Mouse (Mus musculus) hindbrain, embryonic 15.5 days (tissue): Measurements from ENCODE around the gene Kank3. TPM values are rescaled to one million over a fixed set of nuclear protein-coding genes. Genes with fewer than 3 reads are reported as not detected.

Experiments
- ATAC-seq: fragments of 200-750 bp; cut with Nextera tagmentation; 2 replicates; pipeline ENCODE4 v1.8.0; 2017; ENCODE audit warnings: low read depth, moderate number of reproducible peaks, moderate TSS enrichment; ENCODE audit not compliant: low FRiP score
- H3K27ac ChIP-seq: fragments of 300-500 bp; sonication (generic); replicated peaks from 2 replicates; pipeline ENCODE4 v1.5.1; 2015; ENCODE audit warnings: mild to moderate bottlenecking, inconsistent platforms
- H3K27me3 ChIP-seq: fragments of 300-500 bp; sonication (generic); 2 replicates; pipeline ENCODE4 v1.6.1; 2015; ENCODE audit warnings: control low read depth, inconsistent platforms
- H3K36me3 ChIP-seq: fragments of 300-500 bp; sonication (generic); 2 replicates; pipeline ENCODE4 v1.6.1; 2015; ENCODE audit warnings: control low read depth, inconsistent platforms
- H3K4me1 ChIP-seq: fragments of 300-500 bp; sonication (generic); replicated peaks from 2 replicates; pipeline ENCODE4 v1.6.1; 2015; ENCODE audit warnings: control low read depth, inconsistent platforms
- H3K4me2 ChIP-seq: fragments of 300-500 bp; sonication (generic); 2 replicates; pipeline ENCODE4 v1.6.1; 2015; ENCODE audit warnings: moderate library complexity, mild to moderate bottlenecking, inconsistent platforms
- H3K4me3 ChIP-seq: fragments of 300-500 bp; sonication (generic); 2 replicates; pipeline ENCODE4 v1.5.1; 2015; ENCODE audit warnings: mild to moderate bottlenecking, inconsistent platforms
- H3K9ac ChIP-seq: fragments of 300-500 bp; sonication (generic); 2 replicates; pipeline ENCODE4 v1.6.1; 2015; ENCODE audit warnings: inconsistent platforms
- H3K9me3 ChIP-seq: fragments of 300-500 bp; sonication (generic); 2 replicates; pipeline ENCODE4 v1.6.1; 2016; ENCODE audit warnings: control low read depth, inconsistent platforms
- WGBS: fragments of 180-500 bp; shearing (Covaris S2); methylation state at CpG from one replicate; pipeline ENCODE4 v1.1.7; 2015; 5-methylcytosine and 5-hydroxymethylcytosine counted together
- polyA plus RNA-seq: library from polyadenylated mRNA; unstranded; fragments of >200 nt; fragmentation: Nextera tagmentation; extraction: Ambion mirVana; gene quantifications from 2 replicates; pipeline ENCODE4 v1.2.1, GENCODE M21; 2015

Kank3 gene
- polyA plus RNA-seq = 50.4 and 57.1 TPM in 2 replicates

DNA sequence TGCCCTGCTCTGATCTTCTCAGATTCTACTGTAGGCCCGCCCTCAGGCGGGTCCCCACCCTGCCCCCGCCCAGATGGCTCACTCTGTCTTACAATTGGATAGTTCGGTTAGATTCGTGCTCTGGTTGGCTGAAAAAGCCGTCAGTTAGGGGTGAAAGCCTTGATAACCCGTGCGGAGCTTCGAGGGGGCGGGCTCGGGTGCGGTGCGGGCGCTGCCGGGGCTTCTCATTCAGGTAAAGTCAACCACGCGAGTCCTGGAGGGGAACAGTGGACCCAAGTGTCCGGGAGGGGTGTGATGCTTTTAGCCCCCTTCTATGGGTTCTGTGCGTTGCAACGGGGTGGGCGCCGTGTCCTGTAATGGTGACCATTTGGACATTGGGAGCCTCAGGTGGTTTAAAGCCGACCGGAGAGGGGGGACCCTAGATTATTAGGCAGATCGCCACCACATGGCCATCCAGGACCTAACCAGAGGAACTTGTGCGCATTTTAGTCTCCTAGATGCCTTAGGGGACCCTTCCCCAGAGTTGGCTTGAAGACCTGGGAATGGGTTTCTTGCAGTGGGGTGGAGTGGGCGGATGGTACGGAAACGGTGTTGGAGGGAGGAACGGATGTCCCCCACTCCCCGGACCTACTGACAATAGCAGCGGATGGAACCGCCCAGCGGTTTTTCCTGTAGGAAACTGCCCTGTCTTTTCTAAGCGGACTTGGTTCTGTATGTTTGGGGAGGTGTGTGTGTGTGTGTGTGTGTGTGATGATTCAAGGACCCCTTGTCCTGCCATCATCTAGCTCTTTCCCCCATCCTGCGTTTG is at the start of gene Kank3:
Gene Kank3, plus strand, starts transcription at position 186 of the 808 bp plus-strand sequence.
- peak; percentile 99 for ATAC-seq
- H3K9ac ChIP-seq = peak within 1 kb of the TSS; percentile 51
- H3K4me3 ChIP-seq = peak within 1 kb of the TSS; percentile 51
- no peaks in the 10 kb centered on the region for H3K36me3 ChIP-seq
- H3K27ac ChIP-seq = peak within 1 kb of the TSS; percentile 53
- H3K4me1 ChIP-seq = peaks cover 12% of the 10 kb centered on the region
- 2% methylated on average over 36 of the region's 36 CpGs for WGBS
- no peaks in the 10 kb centered on the region for H3K9me3 ChIP-seq
- H3K4me2 ChIP-seq = peak within 1 kb of the TSS; percentile 84
- H3K27me3 ChIP-seq = no peaks in the 10 kb centered on the region

DNA sequence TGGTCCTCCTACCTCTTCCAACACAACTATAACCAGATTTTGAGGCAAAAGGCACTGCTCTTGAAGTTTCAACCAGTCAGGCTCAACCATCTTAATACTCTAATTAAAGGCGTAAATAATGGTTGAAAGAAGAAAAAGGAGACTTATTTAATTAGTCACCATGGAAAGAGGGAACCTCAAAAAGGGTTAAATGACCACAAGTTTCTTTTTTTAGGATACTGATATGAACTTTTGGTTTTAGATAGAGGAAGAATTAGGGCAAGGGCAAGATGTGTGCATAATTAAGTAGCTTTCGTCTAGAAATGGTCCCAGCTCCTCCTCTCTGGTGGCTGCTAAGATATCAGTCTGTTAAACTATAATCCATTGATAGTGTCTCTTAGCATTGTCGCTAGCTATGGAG is 43.9 kb upstream of the Kank3 start:
- Histone ChIP-seq H3K4me3 (no peak overlapping the region), H3K4me2 (no peak overlapping the region), H3K36me3 (no peaks in the 10 kb centered on the region), H3K9ac (no peak overlapping the region), H3K4me1 (no peaks in the 10 kb centered on the region), H3K27ac (no peak overlapping the region), H3K27me3 (no peaks in the 10 kb centered on the region), H3K9me3 (no peaks in the 10 kb centered on the region)
- ATAC-seq = no peak
- 82% methylated on average over 3 of the region's 3 CpGs for WGBS

DNA sequence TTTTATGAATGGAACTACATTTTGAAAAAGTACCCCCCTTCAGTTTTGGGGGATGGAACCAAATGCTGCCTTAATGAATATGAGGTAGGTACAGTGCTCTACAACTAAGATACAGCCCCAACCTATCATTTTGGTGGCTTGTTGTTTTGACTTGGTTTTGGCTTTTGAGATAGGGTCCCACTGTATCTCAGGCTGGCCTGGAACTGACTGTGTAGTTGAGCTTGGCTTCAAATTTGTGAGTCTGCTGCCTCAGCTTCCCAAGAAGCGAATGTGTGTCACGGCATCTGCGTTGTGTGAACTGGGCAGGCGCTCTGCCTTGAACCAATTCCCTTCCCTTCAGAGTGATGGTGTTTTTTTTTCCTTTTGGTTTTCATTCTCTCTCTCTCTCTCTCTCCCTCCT is 38.7 kb upstream of the Kank3 start:
- no peak for ATAC-seq
- no peak overlapping the region for H3K4me3 ChIP-seq
- WGBS = 94% methylated on average over 4 of the region's 4 CpGs
- H3K4me1 ChIP-seq = no peaks in the 10 kb centered on the region
- no peaks in the 10 kb centered on the region for H3K36me3 ChIP-seq
- H3K9me3 ChIP-seq = no peaks in the 10 kb centered on the region
- H3K4me2 ChIP-seq = no peak overlapping the region
- no peak overlapping the region for H3K9ac ChIP-seq
- no peaks in the 10 kb centered on the region for H3K27me3 ChIP-seq
- no peak overlapping the region for H3K27ac ChIP-seq

DNA sequence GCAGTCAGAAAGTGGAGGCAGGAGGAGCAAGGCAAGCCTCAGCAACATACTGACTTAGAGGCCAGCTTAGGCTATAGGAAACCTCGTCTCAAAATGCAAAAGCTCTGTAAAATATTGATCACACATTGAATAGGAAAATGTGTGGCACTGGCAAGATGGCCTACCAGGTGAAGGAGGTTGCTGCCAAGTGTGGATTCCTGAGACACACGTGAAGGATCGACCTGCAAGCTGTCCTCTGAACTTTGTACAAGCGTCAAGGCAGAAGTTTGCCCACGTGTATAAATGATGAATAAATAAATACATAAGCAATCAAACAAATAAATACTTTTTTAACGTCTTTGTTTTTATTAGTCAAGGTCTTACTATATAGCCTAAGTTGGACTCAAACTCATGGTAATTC is 36.9 kb upstream of the Kank3 start:
- H3K27ac ChIP-seq = no peak overlapping the region
- no peaks in the 10 kb centered on the region for H3K4me1 ChIP-seq
- H3K4me2 ChIP-seq = no peak overlapping the region
- H3K9ac ChIP-seq = no peak overlapping the region
- ATAC-seq = no peak
- no peaks in the 10 kb centered on the region for H3K27me3 ChIP-seq
- no peak overlapping the region for H3K4me3 ChIP-seq
- H3K36me3 ChIP-seq = no peaks in the 10 kb centered on the region
- H3K9me3 ChIP-seq = no peaks in the 10 kb centered on the region
- 86% methylated on average over 6 of the region's 6 CpGs for WGBS

DNA sequence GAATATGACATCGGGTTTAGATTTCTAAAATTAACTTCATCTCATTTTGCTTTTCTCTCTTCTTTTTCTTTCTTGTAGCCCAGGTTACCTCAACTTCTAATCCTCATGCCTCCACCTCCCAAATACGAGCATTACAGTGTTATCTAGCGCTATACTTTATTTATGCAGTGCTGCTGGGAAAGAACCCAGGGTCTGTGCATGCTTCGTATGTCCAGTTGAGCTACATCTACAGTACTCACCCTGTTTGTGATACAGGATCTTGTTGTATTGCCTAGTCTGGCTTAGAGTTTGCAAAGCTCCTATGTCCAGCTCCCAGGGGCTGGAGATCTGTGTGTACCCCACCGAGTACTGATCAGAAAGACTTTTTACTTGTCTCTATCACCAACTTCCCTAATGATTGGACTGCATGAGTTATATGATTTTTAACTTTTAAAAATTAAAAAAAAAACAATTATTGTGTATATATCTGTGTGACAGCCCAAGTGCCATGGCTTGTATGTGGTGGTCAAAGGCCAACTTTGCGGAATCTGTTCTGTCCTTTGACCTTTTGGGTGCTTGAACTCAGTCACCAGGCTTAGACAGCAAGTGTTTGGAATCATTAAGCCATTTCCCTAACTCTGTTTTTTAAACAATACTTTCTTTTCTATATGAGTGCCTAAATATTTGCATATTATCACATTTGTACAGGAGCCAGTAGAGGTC is 36.3 kb upstream of the Kank3 start:
- Histone ChIP-seq H3K36me3 (no peaks in the 10 kb centered on the region), H3K27me3 (no peaks in the 10 kb centered on the region), H3K4me1 (peaks cover 5% of the 10 kb centered on the region; the same call in 1 of the 2 replicates), H3K9ac (no peak overlapping the region), H3K27ac (no peak overlapping the region), H3K9me3 (no peaks in the 10 kb centered on the region), H3K4me2 (no peak overlapping the region), H3K4me3 (no peak overlapping the region)
- no peak for ATAC-seq
- WGBS = 93% methylated on average over 6 of the region's 6 CpGs

DNA sequence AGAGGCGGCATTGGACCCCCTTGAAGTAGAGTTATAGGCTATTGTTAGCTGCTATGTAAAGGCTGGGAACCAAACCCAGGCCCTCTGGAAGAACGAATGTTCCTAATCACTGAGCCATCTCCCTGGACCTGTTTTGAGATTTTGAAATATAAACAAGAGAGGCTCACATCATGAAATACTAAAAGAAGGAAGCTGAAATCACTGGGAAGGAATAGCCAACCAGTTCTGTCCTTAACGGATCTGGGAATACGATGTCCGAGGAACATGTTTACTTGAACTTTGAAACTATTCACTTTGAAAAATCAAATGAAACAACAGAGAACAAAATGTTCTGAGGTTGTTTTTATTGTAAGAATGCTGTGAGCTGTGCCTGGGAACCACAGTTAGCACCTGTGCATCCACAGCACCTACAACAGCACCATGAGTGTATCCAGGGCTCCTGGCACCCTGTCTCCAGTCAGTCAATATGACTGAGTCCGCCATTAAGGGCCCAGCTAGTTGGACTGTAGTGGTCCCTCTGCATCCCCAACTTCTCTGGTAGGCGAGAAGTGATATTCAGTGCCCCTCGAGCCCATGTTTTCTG is 35.7 kb upstream of the Kank3 start:
- H3K4me1 ChIP-seq = peaks cover 7% of the 10 kb centered on the region; the same call in 1 of the 2 replicates
- H3K4me3 ChIP-seq = no peak overlapping the region
- H3K36me3 ChIP-seq = no peaks in the 10 kb centered on the region
- ATAC-seq = no peak
- H3K9me3 ChIP-seq = no peaks in the 10 kb centered on the region
- H3K4me2 ChIP-seq = no peak overlapping the region
- WGBS = 89% methylated on average over 8 of the region's 8 CpGs
- H3K27ac ChIP-seq = no peak overlapping the region
- H3K27me3 ChIP-seq = no peaks in the 10 kb centered on the region
- H3K9ac ChIP-seq = no peak overlapping the region

DNA sequence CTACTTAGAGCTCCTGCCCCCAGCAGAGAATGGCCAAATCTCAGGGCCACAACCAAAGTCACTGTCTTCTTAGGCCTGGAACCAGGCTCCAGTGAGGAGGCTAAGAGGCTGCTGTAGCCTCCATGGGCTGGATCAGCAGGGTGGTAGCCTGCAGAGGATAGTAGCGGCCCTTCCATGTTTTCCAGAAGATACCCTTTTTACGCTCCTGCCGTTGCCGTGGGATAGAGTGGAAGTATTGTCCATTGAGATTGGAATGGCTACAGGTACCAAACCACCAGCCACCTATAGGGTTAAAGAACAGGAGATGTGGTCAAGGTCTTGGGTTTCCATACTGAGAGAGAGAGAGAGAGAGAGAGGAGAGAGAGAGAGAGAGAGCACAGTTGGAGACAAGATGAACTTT is 35.0 kb upstream of the Kank3 start:
- 93% methylated on average over 4 of the region's 4 CpGs for WGBS
- Histone ChIP-seq H3K27ac (no peak overlapping the region), H3K4me3 (no peak overlapping the region), H3K9me3 (no peaks in the 10 kb centered on the region), H3K27me3 (no peaks in the 10 kb centered on the region), H3K9ac (no peak overlapping the region), H3K4me2 (no peak overlapping the region), H3K36me3 (no peaks in the 10 kb centered on the region), H3K4me1 (peaks cover 10% of the 10 kb centered on the region; the same call in 1 of the 2 replicates)
- no peak for ATAC-seq

DNA sequence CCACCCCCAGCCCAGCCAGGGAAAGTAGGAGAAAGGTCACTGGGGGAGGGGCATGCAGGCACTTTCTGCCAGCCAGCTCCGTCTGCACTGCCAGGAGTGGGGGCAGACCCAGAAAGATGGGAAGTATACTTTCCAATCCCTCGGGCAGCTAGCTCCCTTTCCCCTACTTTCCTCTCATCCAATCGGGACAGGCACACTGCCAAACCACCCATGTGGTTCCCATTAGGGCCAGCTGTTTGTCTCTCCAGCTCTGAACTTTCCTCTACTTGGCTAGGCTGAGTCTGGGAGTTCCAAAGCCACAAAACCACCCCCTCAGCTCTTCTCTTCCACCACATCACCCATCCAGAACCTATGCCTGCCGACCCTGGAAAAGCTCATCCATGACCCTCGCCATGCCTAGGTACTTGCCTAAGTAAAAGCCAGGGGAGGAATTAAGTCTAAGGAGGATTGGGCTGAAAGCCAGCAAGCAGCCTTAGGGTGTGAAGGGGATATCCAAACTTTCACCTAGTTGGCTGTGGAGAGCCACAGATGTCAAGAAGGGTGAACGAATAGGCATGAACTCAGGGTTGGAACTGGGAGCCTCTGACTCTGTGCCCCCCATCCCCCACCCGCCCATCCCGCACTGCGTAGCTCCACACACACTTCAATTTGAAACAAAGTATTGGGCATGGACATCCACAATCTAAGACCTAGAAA is 30.9 kb upstream of the Kank3 start:
- no peaks in the 10 kb centered on the region for H3K9me3 ChIP-seq
- peak overlapping the region; percentile 74 for H3K27ac ChIP-seq
- no peaks in the 10 kb centered on the region for H3K27me3 ChIP-seq
- peaks cover 25% of the 10 kb centered on the region for H3K4me1 ChIP-seq
- 52% methylated on average over 9 of the region's 9 CpGs for WGBS
- no peak overlapping the region for H3K9ac ChIP-seq
- H3K4me3 ChIP-seq = peak overlapping the region; percentile 3; the same call in 1 of the 2 replicates
- H3K36me3 ChIP-seq = no peaks in the 10 kb centered on the region
- peak; percentile 89 for ATAC-seq
- H3K4me2 ChIP-seq = peak overlapping the region; percentile 99

DNA sequence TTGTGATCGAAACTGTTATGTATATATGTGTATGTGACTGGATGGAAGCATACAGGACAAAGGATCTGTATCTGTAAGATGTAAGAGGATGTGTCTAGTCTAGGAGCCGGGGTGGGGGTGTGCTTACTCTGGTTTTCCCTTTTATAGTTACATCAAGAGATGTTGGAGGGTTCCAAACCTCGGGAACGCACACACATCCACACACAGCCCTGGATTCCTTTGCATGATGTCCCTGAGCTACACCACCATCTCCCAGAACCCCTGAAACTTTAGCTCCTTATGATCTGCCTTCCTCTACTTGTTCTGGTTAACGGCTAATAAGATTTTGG is 30.4 kb upstream of the Kank3 start:
- H3K9ac ChIP-seq = no peak overlapping the region
- H3K4me3 ChIP-seq = peak overlapping the region; percentile 55; the same call in 1 of the 2 replicates
- H3K36me3 ChIP-seq = no peaks in the 10 kb centered on the region
- peaks cover 25% of the 10 kb centered on the region for H3K4me1 ChIP-seq
- 92% methylated on average over 5 of the region's 5 CpGs for WGBS
- no peak for ATAC-seq
- no peaks in the 10 kb centered on the region for H3K9me3 ChIP-seq
- peak overlapping the region; percentile 99 for H3K4me2 ChIP-seq
- H3K27me3 ChIP-seq = no peaks in the 10 kb centered on the region
- peak overlapping the region; percentile 74 for H3K27ac ChIP-seq

DNA sequence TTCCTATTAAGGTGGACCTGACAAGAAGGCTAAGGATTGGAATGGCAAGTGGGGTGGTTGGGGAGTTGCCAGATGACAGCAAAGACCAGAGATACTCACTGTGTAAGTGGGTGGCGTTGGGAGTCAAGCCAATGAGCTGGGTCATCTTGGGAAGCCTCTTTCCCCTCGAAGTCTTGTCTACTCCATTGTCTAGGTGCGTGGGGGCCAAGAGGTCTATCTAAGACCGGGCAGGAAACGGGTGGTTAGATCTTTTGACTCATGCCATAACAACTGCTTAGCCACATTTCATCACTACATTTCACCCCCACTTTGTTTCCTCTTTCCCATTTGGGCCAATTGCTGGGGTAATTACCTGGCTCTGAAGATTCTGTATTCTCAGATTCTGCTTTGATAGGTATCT is 29.9 kb upstream of the Kank3 start:
- no peaks in the 10 kb centered on the region for H3K36me3 ChIP-seq
- H3K4me2 ChIP-seq = peak overlapping the region; percentile 99
- 83% methylated on average over 5 of the region's 5 CpGs for WGBS
- no peaks in the 10 kb centered on the region for H3K9me3 ChIP-seq
- peak overlapping the region; percentile 55; the same call in 1 of the 2 replicates for H3K4me3 ChIP-seq
- no peak for ATAC-seq
- no peak overlapping the region for H3K9ac ChIP-seq
- no peaks in the 10 kb centered on the region for H3K27me3 ChIP-seq
- H3K27ac ChIP-seq = peak overlapping the region; percentile 74
- H3K4me1 ChIP-seq = peaks cover 25% of the 10 kb centered on the region

DNA sequence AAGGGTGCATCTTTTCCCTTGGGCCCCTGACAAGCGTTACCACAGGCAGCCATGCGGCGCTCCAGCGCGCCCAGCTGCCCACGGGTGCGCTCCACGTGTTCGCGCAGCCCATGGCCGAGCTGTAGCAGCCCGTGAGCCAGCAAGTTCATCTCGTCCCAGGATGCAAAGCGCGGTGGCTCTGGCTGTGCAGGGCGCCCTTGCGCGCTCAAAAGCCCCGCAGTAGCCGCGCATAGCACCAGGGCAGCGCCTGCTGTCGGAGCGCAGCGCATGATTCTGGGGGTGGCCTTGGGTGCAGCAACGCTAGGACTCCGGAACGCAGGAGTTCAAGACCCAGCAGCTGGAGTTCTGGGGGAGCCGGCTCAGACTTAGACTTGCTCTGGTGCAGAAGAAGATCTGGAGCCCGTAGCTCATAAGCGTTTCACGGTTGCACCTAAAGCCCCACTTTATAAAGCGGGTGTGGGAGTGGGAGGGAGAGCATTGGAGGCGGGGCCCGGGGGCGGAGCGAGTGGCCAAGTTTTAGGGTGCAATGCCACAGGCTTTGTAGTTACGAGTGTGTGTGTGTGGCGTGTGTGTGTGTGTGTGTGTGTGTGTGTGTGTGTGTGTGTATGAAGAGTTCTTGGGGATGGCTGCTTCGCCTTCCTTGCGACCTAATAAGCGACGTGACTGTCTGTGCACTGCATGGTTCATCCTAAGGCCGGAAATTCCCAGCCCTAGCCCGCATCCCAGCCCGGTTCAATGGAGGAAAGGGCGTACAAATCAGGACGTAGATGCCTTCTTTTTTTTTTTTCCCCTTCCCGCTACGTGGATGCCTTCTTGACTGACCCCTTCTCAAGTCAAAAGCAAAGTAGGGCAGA is 29.0 kb upstream of the Kank3 start, which contains the start of gene Angptl4:
Gene Angptl4, minus strand, starts transcription at position 707 of the 854 bp plus-strand sequence.
- ATAC-seq = peak; percentile 77
- peaks cover 25% of the 10 kb centered on the region for H3K4me1 ChIP-seq
- H3K27ac ChIP-seq = peak within 1 kb of the TSS; percentile 74
- H3K4me3 ChIP-seq = peak within 1 kb of the TSS; percentile 55
- no peaks in the 10 kb centered on the region for H3K36me3 ChIP-seq
- H3K9me3 ChIP-seq = no peaks in the 10 kb centered on the region
- H3K27me3 ChIP-seq = no peaks in the 10 kb centered on the region
- peak within 1 kb of the TSS; percentile 99 for H3K4me2 ChIP-seq
- WGBS = 3% methylated on average over 50 of the region's 50 CpGs
- peak within 1 kb of the TSS; percentile 38 for H3K9ac ChIP-seq
